Mouse (Mus musculus) v-Abl transformed pro-B cells (cell line): ENCODE results near the gene Ppp1r37.

Experiments
- in situ Hi-C, 2 experiments: fragments of 400-800 bp; cut with MboI; formaldehyde crosslinking; loops; one replicate each; pipeline ENCODE4 v1.15.1; 2025; ENCODE audit not compliant: unreplicated experiment in 2 of 2

The Ppp1r37 gene

DNA sequence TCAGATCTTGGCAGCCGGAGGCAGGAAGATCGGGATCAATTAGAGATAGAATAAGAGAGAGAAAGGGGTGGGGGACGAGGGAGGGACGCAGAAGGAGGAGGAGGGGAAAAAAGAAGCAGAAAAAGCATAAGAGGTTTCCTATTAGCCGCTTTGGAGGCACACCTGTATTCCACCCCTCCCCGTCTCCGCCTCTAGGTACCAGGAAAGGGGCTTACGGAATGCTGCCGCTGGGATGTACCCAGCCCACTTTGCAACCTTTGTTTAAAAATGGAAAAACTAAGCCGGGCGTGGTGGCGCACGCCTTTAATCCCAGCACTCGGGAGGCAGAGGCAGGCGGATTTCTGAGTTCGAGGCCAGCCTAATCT, 10.9 kb upstream of the Ppp1r37 start:
- in situ Hi-C loops, result no loop called here

DNA sequence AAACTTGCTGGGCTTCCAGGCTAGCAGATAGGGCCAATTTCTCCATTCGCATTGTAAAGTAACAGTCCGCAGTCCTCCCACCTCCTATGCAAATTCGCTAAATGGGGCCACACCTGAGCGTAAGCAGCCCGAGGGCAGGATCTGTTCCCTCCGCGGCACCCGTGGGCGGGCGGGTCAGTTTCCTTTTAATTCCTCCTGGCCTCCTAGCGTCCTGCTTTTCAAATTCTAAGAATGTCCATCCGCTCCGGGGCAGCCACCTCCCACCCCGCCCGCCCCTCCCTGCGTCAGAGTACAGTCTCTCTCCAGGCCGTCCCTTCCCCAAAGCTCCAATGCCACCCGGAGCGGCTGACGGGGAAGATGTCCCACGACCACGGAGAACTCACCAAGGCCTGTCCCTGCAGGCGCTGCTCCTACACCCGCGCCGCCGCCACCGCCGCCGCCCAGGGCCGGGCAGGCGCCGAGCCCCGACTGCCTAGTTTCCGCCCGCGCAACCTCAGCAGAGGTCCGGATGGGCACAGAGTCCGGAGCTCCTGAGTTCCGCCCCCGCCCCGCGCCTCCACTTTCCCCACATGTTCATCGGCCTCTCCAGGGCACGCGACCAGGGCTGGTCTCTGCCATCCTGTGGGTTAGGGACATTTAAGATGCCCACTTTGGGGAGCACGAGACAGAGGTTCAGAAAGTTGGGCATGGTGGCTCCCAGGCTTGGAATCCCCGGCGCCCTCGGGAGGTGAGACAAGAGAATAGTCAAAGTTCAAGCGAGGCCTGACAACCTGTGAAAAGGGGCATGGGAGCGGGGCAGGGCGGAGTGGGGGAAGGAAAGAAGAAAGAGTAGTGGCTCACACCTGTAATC, 10.3 kb upstream of the Ppp1r37 start:
- in situ Hi-C loops, result no loop called here

DNA sequence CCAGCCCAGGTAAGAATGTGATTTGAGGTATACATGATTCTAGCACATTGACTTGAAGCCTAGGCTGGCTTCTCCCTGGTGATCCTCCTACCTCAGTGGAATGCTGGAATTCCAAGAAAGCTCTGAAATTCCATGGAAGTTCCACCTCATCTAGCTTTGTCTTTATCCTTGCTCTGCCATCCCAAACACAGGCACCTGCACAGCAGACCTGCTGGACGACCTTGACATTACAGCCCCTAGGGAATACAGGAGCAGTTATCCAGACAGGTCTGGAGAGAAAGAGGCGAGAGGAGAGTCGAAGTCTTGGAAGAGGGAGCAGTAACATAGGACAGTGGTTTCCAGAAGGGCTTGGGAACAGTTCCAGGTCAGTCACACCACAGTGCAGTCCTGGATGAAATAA, 6.8 kb upstream of the Ppp1r37 start:
- in situ Hi-C loops, result no loop called here

DNA sequence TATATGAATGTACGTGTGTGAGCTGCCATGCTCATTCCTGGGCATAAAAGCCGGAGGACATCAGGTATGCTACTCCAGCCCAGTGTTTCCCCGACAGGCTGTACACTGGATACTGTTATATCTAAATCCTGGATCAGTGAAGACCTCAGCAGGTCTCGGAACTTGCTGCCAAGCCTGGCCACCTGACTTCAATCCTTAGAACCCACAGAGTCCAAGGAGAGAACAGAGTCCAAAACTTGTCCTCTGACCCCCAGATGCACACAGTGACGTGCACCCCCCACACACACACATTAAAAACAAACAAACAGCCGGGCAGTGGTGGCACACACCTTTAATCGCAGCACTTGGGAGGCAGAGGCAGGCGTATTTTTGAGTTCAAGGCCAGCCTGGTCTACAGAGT, 4.5 kb upstream of the Ppp1r37 start:
- in situ Hi-C loops, result no loop called here

DNA sequence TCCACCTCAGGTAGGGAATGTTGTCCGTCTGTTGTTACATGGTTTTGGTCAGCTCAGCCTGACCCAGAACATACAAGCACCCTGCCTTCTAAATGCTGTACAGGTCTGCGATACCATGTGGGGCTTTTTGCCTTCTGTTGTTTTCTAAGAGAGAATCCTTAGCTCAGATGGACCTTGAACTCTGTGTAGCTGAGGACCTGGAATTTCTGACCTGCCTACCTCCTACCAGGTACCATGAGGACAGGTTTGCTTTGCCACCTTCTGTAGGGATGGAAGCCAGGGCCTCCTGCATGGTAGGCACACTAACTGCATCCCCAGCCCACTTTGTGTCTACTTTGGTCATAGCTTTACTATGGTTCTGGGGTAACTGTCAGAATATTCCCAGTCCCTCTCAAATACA, 2.9 kb upstream of the Ppp1r37 start:
- in situ Hi-C loops, result no loop called here

DNA sequence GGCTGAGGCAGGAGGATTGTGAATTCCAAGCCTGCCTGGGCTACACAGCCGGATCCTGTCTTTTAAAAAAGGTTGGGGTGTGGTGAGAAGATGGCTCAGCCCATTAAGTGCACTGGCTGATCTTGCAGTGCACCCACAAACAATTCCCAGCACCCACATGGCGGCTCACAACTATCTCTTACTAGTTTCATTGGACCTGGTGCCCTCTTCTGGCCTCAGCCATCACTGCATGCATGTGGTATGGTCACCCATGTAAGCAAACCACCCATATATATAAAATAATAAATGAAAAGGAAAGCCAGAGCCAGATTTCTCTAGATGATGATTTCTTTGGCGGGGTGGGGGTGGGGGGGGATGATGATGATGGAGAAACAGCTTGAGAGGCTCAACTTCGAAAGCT, 1.6 kb upstream of the Ppp1r37 start:
- in situ Hi-C loops, result no loop called here

DNA sequence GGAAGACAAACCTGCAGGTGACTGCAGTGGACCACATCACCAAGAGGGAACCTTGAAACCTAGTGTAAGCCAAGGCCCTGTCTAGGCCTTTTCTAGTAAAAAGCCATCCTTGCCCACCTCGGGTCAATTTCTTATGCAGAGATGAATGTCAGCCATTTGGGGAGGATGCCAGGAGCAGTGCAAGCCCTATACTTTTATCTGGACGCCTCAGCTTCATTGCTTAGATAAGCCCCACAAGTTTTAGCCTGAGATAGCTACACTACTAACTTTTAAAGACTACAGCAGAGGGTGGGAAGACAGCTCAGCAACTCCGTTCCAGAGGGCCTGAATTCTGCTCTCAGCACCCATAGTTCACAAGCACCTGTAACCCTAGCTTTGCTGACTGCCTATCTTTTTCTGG, 1.0 kb upstream of the Ppp1r37 start:
- in situ Hi-C loops, result no loop called here

DNA sequence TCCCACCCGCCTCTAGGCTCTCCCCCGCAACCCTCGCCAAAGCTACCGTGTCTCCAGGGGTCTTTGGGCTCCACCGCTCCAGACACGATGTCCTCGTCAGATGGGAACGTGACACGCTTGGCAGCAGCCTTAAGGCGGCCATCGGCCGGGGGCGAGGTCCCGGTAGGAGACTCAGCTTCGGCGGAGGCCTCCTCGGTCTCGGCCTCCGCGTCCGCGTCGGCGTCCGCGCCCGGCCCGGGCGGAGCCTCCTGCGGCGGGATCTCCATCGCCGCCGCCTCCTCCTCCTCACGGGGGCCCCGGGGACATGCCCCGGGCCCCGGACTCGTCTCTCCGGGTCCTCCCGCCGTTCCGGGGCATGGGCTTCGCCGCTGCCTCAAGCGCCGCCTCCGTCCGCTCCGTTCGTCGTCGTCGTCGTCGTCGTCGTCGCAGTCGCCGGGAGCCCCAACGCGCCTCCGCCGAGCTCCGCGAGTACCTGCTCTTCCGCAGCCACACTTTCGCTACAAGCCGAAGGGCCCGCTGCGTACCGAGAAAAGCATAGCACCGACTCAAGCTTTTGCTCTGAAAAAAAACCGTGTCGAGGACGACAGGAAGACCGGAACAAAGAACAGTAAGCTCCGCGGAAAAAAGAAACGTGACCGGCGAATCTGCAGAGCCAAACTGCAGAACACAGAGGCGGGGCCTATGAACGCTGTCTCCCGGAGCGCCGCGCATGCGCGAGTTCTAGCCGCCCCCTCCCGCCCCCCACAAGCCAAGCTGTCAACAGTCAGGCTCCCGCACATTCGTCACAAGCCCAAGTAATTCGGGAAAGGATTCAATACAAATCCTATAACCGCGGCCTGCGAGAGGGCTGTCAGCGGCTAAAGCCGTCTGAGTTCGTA, 872 bp downstream of the Ppp1r37 start:
- in situ Hi-C loops, result no loop called here

DNA sequence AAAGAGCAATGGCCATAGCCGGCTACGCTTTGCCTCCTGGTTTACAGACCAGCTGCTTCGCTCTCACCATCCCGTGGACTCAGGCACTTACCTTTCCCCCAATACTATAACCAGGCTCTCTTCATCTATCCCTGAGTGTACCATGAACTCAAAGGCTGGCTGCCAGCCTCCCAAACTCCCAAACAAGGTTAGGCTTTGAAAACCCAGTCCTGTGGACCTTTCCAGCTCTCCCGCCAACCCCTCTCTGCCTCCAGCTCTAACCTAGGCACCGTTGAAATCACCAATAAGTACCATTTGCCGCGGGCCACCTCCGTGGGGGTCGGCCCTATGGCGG, 1.5 kb downstream of the Ppp1r37 start:
- in situ Hi-C loops, result no loop called here

DNA sequence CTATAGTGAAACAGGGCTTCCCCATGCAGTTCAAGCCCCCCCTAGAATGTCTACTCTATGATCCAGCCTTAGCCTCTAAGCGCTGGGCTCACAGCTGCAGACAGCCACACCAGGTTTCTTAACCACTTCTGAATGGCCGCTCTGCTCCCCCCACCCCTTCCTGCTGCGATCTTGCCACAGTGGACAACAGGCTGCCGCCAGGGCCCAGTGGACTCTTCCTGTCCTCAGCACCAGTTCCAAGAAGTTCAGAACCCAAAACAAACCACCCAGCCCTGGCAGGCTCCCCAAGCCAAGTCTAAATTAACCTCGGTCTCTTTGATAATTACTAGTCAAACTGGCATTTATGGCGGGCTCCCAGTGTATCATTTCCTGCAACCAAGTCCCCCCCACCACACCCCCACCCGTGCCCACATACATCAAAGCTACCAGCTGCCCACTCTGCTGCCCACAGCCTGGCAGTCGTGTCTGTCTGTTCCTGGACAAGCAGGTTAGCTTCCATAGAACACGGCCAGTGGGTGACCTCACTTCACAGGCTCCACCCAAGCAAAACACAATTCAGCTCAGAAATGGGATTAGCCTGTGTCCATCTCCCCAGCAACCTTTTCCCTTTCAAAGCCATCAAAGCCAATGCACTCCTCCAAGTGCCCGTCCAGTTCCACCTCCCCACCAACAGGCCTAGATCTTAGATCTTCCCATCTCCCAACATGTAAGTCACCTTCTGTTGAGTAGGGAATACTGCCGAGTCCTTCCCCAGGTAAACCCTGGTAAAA, 2.2 kb downstream of the Ppp1r37 start:
- in situ Hi-C loops, result no loop called here

DNA sequence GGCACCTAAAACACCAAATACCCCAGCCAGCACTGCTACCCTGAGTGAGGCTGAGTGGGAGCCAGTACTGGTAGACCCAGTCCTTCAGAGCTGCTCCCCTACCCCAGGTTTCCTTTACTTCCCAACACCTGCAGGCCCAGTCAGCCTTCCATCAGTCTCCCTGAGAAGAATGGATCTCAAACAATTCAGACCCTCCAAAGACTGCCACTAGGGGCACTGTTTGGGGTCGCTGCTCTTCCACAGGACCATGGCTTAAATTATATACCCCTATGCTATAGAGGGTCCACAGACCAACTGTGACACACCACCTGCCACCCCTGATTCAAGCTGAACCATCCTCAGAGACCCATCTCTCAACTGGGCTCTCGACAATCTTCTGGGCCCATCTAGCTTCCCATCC, 3.9 kb downstream of the Ppp1r37 start:
- in situ Hi-C loops, result no loop called here

DNA sequence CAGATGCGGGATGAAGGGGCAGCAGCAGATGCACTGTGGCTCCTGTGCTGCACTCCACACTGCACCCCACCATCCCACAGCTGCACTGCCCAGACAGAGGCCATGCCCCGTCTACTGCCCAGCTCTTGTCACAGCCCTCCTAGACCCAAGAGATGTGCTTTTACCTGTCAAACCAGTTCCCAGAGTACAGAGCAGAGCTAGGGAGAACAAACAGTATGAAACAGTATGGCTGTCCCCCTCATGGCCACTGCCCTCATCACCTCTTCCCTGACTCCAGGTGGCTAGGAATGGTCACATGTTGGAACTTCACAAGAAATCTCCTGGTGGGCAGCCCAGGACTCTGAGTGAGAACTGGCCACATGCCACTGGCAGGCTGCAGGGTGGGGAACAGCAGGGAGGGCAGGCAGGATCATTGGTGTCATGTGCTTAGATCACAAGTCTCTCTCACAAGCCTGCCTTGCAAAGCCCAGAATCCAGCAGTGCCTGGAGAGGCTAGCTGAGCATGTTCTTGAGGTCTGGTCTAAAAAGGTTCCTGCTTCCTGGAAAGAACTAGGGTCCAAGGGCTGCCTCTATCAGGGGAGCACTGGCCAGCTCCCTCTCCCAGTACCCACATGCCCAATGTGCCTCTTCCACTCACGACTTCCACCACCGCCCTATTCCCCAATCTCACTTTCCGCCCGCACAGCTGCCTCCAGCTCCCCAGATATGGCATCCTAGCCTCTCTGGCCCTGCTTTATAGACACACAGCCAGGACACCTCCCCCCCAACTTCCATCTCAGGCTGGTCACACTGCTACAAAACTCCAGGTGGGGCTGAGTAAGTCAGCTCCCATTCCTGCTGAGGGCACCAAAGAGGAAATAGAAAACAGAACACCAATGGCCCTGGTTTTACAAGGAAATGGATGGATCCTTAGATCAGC, 4.6 kb downstream of the Ppp1r37 start:
- in situ Hi-C loops, result no loop called here

DNA sequence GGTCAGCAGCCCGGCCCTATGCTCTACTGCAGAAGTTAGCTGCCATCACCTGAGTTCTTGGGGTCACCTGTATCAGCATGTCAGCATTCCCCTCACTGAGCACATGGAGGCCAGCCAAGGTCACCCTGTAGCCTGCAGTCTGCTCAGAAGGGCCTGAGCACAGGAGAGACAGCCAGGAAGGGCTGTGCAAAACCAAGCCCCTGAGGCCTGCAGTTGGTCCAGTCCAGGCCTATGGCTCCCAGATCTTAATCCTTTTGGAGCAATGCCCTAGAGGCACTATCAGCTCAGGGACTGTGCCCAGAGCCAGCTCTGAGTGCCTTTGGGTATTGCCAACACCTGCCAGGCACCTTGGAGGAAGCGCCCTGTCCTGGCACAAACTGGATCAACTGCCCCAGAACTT, 5.8 kb downstream of the Ppp1r37 start:
- in situ Hi-C loops, result no loop called here

DNA sequence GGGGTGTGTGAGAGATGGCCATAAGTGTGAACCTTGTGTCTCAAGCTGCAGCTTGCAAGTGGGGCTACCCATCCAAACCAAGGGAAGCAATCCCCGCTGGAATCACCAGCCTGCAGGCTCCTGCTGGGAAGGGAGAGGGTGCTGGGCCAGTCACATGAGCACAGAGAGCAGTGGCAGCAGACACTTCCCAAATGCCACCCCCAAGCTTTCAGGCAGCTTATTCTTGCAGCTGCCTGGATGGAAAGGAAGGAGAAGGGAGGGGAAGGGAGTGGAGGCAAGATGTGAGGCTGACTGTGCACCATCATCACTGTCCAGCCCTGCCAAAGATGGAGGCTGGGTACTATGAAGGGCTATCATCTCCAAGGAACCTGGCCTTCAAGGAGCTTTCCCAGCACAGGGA, 8.7 kb downstream of the Ppp1r37 start:
- in situ Hi-C loops, result no loop called here

DNA sequence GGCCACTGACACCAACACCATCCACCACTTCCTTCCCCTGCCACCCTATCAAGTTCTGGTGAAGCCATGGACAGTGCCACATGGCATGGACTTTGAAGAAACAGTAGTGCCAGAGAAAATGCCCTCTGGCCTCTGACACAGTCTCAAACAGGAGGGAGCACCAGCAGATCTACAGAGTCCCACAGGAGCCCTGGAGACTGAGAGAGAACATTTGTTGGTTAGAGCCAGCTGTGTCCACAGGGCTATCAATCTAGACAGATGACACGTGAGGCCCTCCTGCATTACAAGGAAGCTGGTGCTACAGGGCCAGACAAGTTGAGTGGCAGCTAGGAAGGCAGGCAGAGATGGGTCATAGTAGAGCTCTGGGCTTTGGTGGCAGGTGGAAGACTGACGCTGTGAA, 10.4 kb downstream of the Ppp1r37 start:
- in situ Hi-C loops, result no loop called here

DNA sequence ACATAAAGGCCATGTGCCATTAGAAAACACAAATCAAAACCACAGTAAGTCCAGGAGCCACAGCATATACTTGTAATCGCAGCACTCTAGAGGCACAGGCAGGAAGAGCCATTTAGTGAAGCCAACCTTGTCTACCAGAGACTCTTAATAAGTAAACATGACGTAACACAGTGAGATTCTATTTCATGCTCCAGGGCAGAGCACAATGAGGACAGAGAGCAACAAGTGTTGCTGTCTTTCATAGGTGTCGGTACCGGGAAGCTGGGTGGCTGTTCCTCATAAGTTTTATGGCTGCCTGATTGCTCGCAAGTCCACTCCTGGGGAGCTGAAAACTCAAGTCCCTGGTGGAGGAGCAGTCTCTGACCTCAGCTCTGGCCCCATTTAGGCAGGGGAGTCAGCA, 11.2 kb downstream of the Ppp1r37 start:
- in situ Hi-C loops, result no loop called here

DNA sequence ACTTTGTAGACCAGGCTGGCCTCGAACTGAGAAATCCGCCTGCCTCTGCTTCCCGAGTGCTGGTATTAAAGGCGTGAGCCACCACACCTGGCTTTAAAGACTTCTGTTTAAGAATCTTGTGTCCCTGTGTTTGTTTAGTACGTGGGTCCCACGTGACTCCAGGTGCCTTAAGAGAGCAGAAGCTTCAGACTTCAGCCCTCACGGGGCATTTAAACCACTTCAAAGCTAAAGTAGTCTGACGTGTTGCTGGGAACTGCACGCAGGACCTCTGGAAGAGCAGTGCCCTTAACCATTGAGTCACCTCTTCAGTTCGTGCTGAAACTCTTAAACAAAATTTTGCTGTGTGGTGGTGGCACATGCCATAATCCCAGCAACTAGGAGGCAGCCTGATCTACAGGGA, 13.5 kb downstream of the Ppp1r37 start:
- in situ Hi-C loops, result no loop called here

DNA sequence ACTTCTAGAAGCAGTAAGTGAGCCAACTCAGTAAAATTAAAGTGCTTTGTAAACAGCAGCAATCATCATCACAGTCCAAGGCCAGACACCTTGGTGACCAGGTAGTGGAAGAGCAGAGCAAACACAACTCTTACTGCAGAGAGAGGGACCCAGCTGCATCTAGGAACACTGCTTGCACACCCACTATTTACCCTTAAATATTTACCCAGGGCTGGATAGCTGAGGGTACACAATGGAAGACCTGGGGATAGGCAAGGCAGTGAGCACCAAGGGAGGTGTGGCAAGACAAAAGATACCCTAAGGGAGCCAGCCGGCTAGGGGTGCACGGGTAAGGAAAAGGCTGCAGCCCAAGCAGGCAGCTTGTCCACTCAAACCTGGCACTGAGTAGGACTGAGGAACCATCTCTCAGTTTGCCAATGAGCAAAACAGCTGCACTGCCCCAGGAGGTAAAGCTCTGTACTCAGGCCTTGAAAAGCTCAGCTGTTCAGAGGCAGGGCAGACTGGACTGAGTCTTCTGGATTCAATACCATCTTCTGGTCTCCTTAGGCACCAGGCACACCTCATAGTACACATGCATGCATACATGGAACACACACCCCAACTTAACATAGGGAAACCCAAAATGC, 15.4 kb downstream of the Ppp1r37 start:
- in situ Hi-C loops, result no loop called here

DNA sequence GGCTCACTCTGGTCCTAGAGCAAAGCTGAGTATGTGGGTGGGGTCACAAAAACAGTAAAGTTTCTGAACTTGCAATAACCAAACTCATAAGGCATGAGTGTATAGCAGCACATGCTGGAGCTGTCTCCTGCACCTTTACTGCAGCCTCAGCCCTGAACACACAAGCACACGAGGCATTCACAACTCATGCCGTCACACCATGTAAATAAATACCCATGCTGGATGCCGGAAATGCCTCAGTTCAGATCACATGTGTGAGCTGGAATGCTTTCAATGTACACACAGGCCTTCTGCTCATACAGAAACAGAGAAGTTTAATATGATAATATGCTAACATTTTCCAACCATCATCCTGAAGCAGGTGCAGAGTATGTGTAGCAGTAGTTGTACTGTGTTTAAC, 16.9 kb downstream of the Ppp1r37 start:
- in situ Hi-C loops, result no loop called here

DNA sequence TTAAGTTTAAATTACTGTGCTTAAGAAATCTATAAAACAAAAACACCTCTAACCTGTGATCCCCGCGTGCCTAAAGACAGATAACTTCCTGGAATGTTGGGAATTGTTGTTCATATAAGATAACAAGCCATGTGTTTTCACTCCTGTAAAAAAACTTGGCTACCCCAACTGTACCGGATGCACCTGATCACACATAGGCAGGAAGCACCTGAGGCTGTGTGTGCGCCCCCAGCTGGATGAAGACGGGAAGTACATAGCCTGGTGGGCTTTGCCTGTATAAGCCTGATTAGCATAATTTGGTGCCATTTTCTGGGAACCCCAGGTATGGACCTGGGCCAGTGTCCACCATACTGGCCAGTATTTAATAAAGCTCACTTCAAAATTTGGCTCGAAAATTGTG, 19.3 kb downstream of the Ppp1r37 start:
- in situ Hi-C loops, result loop anchor here (5.0 kb wide), 1 partner anchor 36 kb away; the partner anchor contains the start of genes Bloc1s3 (in 2 of the 2) and Trappc6a (in 2 of the 2)
